Mouse (Mus musculus) heart, embryonic 10.5 days (tissue): ENCODE measurements around the gene Grm4. TPM values are rescaled to one million over a fixed set of nuclear protein-coding genes. Genes with fewer than 3 reads are reported as not detected.
A peak's percentile ranks its signal among the peaks of the same experiment; 100 is the strongest.

ENCODE experiments used
- DNase-seq: peaks from one replicate; pipeline ENCODE4 v3.0.0-alpha.2; 2017; ENCODE audit warnings: low spot score
- H3K27ac ChIP-seq: fragments of 300-500 bp; sonication (generic); 2 replicates; pipeline ENCODE4 v1.5.1; 2016; ENCODE audit warnings: mild to moderate bottlenecking
- H3K27me3 ChIP-seq: fragments of 300-500 bp; sonication (generic); 2 replicates; pipeline ENCODE4 v1.6.1; 2016; ENCODE audit warnings: mild to moderate bottlenecking; ENCODE audit not compliant: poor library complexity, insufficient read depth, severe bottlenecking
- H3K36me3 ChIP-seq: fragments of 300-500 bp; sonication (generic); 2 replicates; pipeline ENCODE4 v1.6.1; 2016; ENCODE audit warnings: mild to moderate bottlenecking, moderate library complexity
- H3K4me1 ChIP-seq: fragments of 300-500 bp; sonication (generic); 2 replicates; pipeline ENCODE4 v1.6.1; 2016; ENCODE audit warnings: mild to moderate bottlenecking
- H3K4me3 ChIP-seq: fragments of 300-500 bp; sonication (generic); 2 replicates; pipeline ENCODE4 v1.5.1; 2016; ENCODE audit warnings: mild to moderate bottlenecking, moderate library complexity
- H3K9me3 ChIP-seq: fragments of 300-500 bp; sonication (generic); 2 replicates; pipeline ENCODE4 v1.6.1; 2016; ENCODE audit warnings: mild to moderate bottlenecking, moderate library complexity
- WGBS: fragments of 180-500 bp; shearing (Covaris S2); methylation state at CpG from one replicate; pipeline ENCODE4 v1.1.7; 2016; 5-methylcytosine and 5-hydroxymethylcytosine counted together
- polyA plus RNA-seq: library from polyadenylated mRNA; unstranded; fragments of >200 nt; fragmentation: Nextera tagmentation; extraction: Ambion mirVana; gene quantifications from 2 replicates; pipeline ENCODE4 v1.2.1, GENCODE M21; 2016

Gene Grm4
- polyA plus RNA-seq, 1 experiment from 2014 or later = 0.34 TPM

DNA sequence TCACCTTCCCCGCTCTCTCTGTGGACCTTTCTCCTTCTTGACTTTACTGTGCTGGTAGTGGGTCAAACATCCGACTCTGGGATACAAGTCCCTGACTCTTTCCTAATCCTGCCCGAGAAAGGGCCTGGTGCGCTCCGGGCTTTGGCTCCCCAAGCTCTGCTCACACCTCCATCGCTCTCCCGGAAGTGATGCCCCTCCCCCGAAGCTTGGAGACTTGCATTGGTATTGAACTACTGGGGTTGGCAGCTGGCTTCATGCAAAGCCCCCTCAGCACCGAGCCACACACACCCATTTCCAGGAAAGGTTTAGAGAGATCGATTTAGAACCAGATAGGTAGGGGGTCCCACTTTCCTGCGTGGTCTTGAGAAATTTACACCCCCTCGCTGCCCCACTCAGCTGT, 24.8 kb upstream of the Grm4 start:
- no peak overlapping the region for H3K4me3 ChIP-seq
- H3K27me3 ChIP-seq = peaks cover 13% of the 10 kb centered on the region; the same call in 1 of the 2 replicates
- no peak for DNase-seq
- H3K9me3 ChIP-seq = no peaks in the 10 kb centered on the region
- no peaks in the 10 kb centered on the region for H3K36me3 ChIP-seq
- no peak overlapping the region for H3K27ac ChIP-seq
- peaks cover 35% of the 10 kb centered on the region for H3K4me1 ChIP-seq
- 36% methylated on average over 12 of the region's 12 CpGs for WGBS

GRCm38 (mm10) chr17:27544551-27544950, 23.3 kb upstream of the Grm4 start:
- 81% methylated on average over 11 of the region's 11 CpGs for WGBS
- no peak overlapping the region for H3K27ac ChIP-seq
- H3K9me3 ChIP-seq = no peaks in the 10 kb centered on the region
- H3K36me3 ChIP-seq = no peaks in the 10 kb centered on the region
- peaks cover 13% of the 10 kb centered on the region; the same call in 1 of the 2 replicates for H3K27me3 ChIP-seq
- peaks cover 31% of the 10 kb centered on the region for H3K4me1 ChIP-seq
- no peak overlapping the region for H3K4me3 ChIP-seq
- DNase-seq = no peak

DNA sequence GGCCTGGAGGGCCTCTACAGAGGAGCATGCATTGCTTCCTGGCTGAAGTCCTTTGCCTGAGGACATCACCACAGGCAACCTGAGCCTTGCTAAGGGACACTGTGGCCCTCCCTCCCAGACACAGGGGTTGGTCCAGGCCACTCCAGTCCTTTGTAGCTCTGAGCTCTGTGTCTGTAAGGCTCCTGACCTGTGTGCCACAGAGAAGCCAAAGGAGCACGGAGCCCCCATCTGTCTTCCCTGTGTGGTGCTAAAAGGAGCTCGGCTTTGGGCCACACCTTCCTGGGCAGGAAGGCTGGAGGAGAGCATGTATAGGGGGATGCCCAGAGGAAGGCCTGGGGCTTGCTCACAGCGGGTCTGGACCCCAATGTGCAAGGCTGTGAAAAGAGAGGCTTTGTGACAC, 20.8 kb upstream of the Grm4 start:
- Histone ChIP-seq H3K36me3 (no peaks in the 10 kb centered on the region), H3K9me3 (no peaks in the 10 kb centered on the region), H3K4me1 (peaks cover 12% of the 10 kb centered on the region), H3K27ac (no peak overlapping the region; the same call in 1 of the 2 replicates), H3K4me3 (no peak overlapping the region), H3K27me3 (peaks cover 9% of the 10 kb centered on the region; the same call in 1 of the 2 replicates)
- 78% methylated on average over 3 of the region's 3 CpGs for WGBS
- DNase-seq = no peak

GRCm38 (mm10) chr17:27541261-27541660, 20.1 kb upstream of the Grm4 start:
- H3K4me1 ChIP-seq = peaks cover 11% of the 10 kb centered on the region
- no peaks in the 10 kb centered on the region for H3K9me3 ChIP-seq
- no peak overlapping the region for H3K27ac ChIP-seq
- no peak overlapping the region for H3K4me3 ChIP-seq
- H3K27me3 ChIP-seq = peaks cover 6% of the 10 kb centered on the region; the same call in 1 of the 2 replicates
- H3K36me3 ChIP-seq = no peaks in the 10 kb centered on the region
- 59% methylated on average over 2 of the region's 2 CpGs for WGBS
- no peak for DNase-seq

- no peaks in the 10 kb centered on the region for H3K4me1 ChIP-seq
- no peaks in the 10 kb centered on the region for H3K9me3 ChIP-seq
- H3K36me3 ChIP-seq = no peaks in the 10 kb centered on the region
- DNase-seq = peak; percentile 93
- H3K27me3 ChIP-seq = no peaks in the 10 kb centered on the region
- H3K4me3 ChIP-seq = no peak overlapping the region
- WGBS = 5% methylated on average over 10 of the region's 10 CpGs
- H3K27ac ChIP-seq = peak overlapping the region; percentile 30; the same call in 1 of the 2 replicates
These were observed 13.5 kb upstream of the Grm4 start for GRCm38 (mm10) chr17:27534718-27535117.

GRCm38 (mm10) chr17:27533354-27533753, 12.2 kb upstream of the Grm4 start:
- H3K27me3 ChIP-seq = no peaks in the 10 kb centered on the region
- no peaks in the 10 kb centered on the region for H3K9me3 ChIP-seq
- 89% methylated on average over 3 of the region's 3 CpGs for WGBS
- no peaks in the 10 kb centered on the region for H3K4me1 ChIP-seq
- no peaks in the 10 kb centered on the region for H3K36me3 ChIP-seq
- no peak for DNase-seq
- H3K27ac ChIP-seq = no peak overlapping the region
- no peak overlapping the region for H3K4me3 ChIP-seq

DNA sequence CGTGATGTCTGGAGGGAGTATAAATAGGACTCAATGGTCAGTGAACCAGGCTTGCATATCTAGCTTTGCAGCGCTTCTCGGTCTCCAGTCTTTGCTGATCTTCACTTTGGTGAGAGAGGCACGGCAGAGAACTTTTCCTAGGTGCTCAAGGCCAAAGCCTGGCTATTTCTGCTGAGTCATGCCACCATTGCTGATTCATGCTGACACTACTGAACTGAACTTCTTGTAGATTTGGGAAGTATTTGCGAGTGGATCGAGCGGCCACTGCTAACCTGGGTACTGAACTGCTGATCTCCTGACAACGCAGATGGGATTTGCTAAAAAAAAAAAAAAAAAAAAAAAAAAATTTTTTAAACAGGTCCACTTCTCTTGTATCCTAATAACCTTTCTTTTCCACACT, 10.9 kb upstream of the Grm4 start:
- no peak overlapping the region for H3K4me3 ChIP-seq
- no peaks in the 10 kb centered on the region for H3K9me3 ChIP-seq
- H3K27me3 ChIP-seq = no peaks in the 10 kb centered on the region
- H3K4me1 ChIP-seq = no peaks in the 10 kb centered on the region
- H3K36me3 ChIP-seq = no peaks in the 10 kb centered on the region
- no peak overlapping the region for H3K27ac ChIP-seq
- no peak for DNase-seq
- 80% methylated on average over 8 of the region's 8 CpGs for WGBS

DNA sequence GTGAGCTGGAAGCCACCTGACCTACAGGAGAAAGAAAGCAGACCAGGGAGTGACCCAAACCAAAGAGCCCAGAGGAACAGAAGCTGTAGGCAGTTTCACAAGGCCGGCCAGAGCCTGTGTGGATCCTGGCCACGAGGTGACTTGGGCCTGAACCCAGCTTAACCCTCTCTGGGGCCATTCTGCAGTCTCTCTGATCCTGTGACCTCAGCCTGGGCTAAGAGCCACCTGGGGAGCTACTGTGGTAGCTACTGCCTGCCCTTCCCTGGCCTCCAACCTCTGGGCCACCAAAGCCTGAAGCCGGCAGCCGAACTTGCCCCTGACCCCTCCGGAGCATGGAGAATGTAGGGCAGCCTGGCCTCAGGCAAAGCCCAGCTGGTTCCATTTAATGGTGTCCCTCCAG, 7.6 kb upstream of the Grm4 start:
- Histone ChIP-seq H3K4me3 (no peak overlapping the region), H3K27me3 (no peaks in the 10 kb centered on the region), H3K9me3 (0 out of 2 replicates have a peak, but pooled peaks cover 2% of the 10 kb centered on the region), H3K27ac (no peak overlapping the region), H3K4me1 (no peaks in the 10 kb centered on the region), H3K36me3 (no peaks in the 10 kb centered on the region)
- 71% methylated on average over 5 of the region's 5 CpGs for WGBS
- no peak for DNase-seq

DNA sequence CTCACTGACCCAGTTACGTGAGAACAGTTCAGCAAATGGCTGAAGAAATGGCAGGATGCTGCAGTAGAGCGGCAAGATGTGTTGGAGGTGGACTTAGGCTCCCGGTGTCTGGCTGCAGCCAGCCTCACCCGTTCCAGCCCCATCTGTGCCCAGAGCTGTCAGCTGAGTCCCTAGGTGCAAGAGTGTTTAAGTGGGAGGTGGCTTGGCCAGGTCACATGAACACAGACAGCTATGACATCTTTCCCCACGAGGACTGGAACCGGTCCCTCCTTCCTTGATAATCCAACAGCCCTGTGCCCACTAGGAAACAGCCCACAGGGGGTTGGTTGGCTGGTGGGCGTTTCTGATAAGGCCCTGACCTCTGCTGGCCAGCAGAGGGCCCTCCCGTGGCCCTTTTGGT, 6.8 kb upstream of the Grm4 start:
- Histone ChIP-seq H3K27me3 (peaks cover 3% of the 10 kb centered on the region; the same call in 1 of the 2 replicates), H3K4me1 (peaks cover 1% of the 10 kb centered on the region; the same call in 1 of the 2 replicates), H3K27ac (no peak overlapping the region), H3K9me3 (0 out of 2 replicates have a peak, but pooled peaks cover 2% of the 10 kb centered on the region), H3K36me3 (no peaks in the 10 kb centered on the region), H3K4me3 (no peak overlapping the region)
- no peak for DNase-seq
- WGBS = 52% methylated on average over 8 of the region's 8 CpGs

DNA sequence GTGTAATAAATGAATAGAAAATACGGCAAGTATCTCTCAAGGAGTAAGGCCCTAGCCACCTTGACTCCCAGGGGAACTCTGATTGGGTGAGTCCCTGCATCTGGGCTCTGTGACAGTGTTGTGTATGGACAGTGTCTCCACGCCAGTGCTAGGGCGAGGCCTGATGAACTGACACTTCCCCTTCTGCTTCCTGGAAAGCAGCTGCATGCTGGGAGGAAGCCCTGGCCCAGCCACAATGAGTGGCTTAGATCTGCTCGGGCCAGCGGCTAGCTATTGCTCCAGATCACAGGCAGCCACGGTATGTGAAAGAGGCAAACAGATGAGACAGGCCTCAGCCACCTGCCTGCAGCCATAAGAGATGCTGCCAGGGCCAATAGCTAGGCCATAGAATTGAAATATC, 6.0 kb upstream of the Grm4 start:
- no peak for DNase-seq
- H3K4me3 ChIP-seq = no peak overlapping the region
- 0 out of 2 replicates have a peak, but pooled peaks cover 2% of the 10 kb centered on the region for H3K9me3 ChIP-seq
- peaks cover 2% of the 10 kb centered on the region; the same call in 1 of the 2 replicates for H3K4me1 ChIP-seq
- H3K27ac ChIP-seq = no peak overlapping the region
- no peaks in the 10 kb centered on the region for H3K36me3 ChIP-seq
- H3K27me3 ChIP-seq = peaks cover 12% of the 10 kb centered on the region; the same call in 1 of the 2 replicates
- WGBS = 80% methylated on average over 6 of the region's 6 CpGs

DNA sequence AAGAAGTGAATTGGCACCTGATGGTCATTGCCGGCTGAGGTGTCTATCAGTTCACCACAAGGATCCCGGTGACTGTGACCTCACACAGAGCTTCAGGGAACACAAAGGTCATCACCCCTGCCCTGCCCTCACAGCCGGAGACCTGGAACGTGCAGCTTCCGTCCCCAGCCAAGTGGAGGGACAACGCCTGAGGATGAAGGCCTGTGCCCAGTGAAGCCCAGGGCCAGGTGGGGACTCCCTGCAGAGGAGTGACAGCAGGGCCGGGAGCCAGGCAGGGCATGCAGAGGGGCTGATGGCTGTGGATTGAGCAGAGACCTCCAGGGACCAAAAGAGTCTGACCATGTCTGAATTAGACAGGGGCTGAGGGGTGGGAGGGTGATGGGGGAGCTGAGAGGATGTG, 1.9 kb upstream of the Grm4 start:
- no peaks in the 10 kb centered on the region for H3K36me3 ChIP-seq
- H3K4me1 ChIP-seq = peaks cover 8% of the 10 kb centered on the region
- 48% methylated on average over 7 of the region's 7 CpGs for WGBS
- H3K9me3 ChIP-seq = 0 out of 2 replicates have a peak, but pooled peaks cover 2% of the 10 kb centered on the region
- no peak for DNase-seq
- H3K27ac ChIP-seq = no peak overlapping the region
- H3K4me3 ChIP-seq = no peak overlapping the region
- peaks cover 52% of the 10 kb centered on the region for H3K27me3 ChIP-seq

- no peak overlapping the region for H3K27ac ChIP-seq
- H3K9me3 ChIP-seq = 0 out of 2 replicates have a peak, but pooled peaks cover 2% of the 10 kb centered on the region
- H3K4me3 ChIP-seq = 0 out of 2 replicates have a peak overlapping the region, but pooled peaks have one; percentile 9
- no peaks in the 10 kb centered on the region for H3K36me3 ChIP-seq
- no peak for DNase-seq
- whole genome bisulfite sequencing = under 1% methylated on average over 27 of the region's 27 CpGs
- peaks cover 78% of the 10 kb centered on the region for H3K27me3 ChIP-seq
- H3K4me1 ChIP-seq = peaks cover 8% of the 10 kb centered on the region
These were observed 646 bp downstream of the Grm4 start for GRCm38 (mm10) chr17:27520557-27520956.

- DNase-seq = no peak
- Histone ChIP-seq H3K36me3 (no peaks in the 10 kb centered on the region), H3K27me3 (peaks cover 94% of the 10 kb centered on the region), H3K27ac (no peak overlapping the region), H3K9me3 (no peaks in the 10 kb centered on the region), H3K4me1 (peaks cover 13% of the 10 kb centered on the region), H3K4me3 (no peak overlapping the region)
- WGBS = 46% methylated on average over 15 of the region's 15 CpGs
These were observed 2.3 kb downstream of the Grm4 start for GRCm38 (mm10) chr17:27518700-27519595.
